Mouse (Mus musculus) A20 (cell line): ENCODE measurements around the gene Clk2.
A peak's percentile ranks its signal among the peaks of the same experiment; 100 is the strongest.

ENCODE experiments used
- DNase-seq: peaks from one replicate; pipeline ENCODE4 v3.0.0-alpha.2; 2011; ENCODE audit warnings: low read depth, low spot score

Gene Clk2

GRCm38 (mm10) chr3:89164506-89165267 lies at the start of gene Clk2:
Clk2 (plus strand) TSS chr3:89164795.
- peak; percentile 96 for DNase-seq

GRCm38 (mm10) chr3:89115522-89115921 lies 49.1 kb upstream of the Clk2 start:
- peak; percentile 60 for DNase-seq

- no peak for DNase-seq
Measured at GRCm38 (mm10) chr3:89123313-89123712, 41.3 kb upstream of the Clk2 start.

GRCm38 (mm10) chr3:89124241-89124640 lies 40.4 kb upstream of the Clk2 start:
- DNase-seq = no peak

- no peak for DNase-seq
Measured at GRCm38 (mm10) chr3:89125981-89126380, 38.6 kb upstream of the Clk2 start.

- no peak for DNase-seq
Measured at GRCm38 (mm10) chr3:89129908-89130307, 34.7 kb upstream of the Clk2 start.

GRCm38 (mm10) chr3:89131816-89132215 lies 32.8 kb upstream of the Clk2 start:
- no peak for DNase-seq

GRCm38 (mm10) chr3:89132285-89133062 lies 32.1 kb upstream of the Clk2 start:
- DNase-seq = no peak

GRCm38 (mm10) chr3:89133063-89133450 lies 31.5 kb upstream of the Clk2 start:
- DNase-seq = no peak

- no peak for DNase-seq
Measured at GRCm38 (mm10) chr3:89133752-89134151, 30.8 kb upstream of the Clk2 start.

GRCm38 (mm10) chr3:89135958-89136357 lies 28.6 kb upstream of the Clk2 start, which contains the start of gene Pklr:
Pklr (plus strand) TSS chr3:89136142.
- no peak for DNase-seq

- DNase-seq = no peak
Measured at GRCm38 (mm10) chr3:89136365-89136764, 28.2 kb upstream of the Clk2 start.

GRCm38 (mm10) chr3:89144821-89145220 lies 19.8 kb upstream of the Clk2 start:
- DNase-seq = no peak

- DNase-seq = no peak
Measured at GRCm38 (mm10) chr3:89145566-89145965, 19.0 kb upstream of the Clk2 start.

GRCm38 (mm10) chr3:89147101-89147978 lies 17.3 kb upstream of the Clk2 start:
- no peak for DNase-seq

- no peak for DNase-seq
Measured at GRCm38 (mm10) chr3:89147979-89148311, 16.6 kb upstream of the Clk2 start.

- DNase-seq = no peak
Measured at GRCm38 (mm10) chr3:89148567-89148966, 16.0 kb upstream of the Clk2 start.

GRCm38 (mm10) chr3:89152084-89152835 lies 12.3 kb upstream of the Clk2 start:
- DNase-seq = no peak

- no peak for DNase-seq
Measured at GRCm38 (mm10) chr3:89156951-89157350, 7.6 kb upstream of the Clk2 start.

GRCm38 (mm10) chr3:89158651-89159050 lies 5.9 kb upstream of the Clk2 start:
- no peak for DNase-seq

GRCm38 (mm10) chr3:89159211-89159610 lies 5.4 kb upstream of the Clk2 start:
- peak; percentile 52 for DNase-seq
